Mouse (Mus musculus): ENCODE results near the gene Slc30a7. TPM values are rescaled to one million over a fixed set of nuclear protein-coding genes. Genes with fewer than 3 reads are reported as not detected.
A peak's percentile ranks its signal among the peaks of the same experiment; 100 is the strongest.
"Not testable (repeated sequence)": the region's sequence is repeated elsewhere in the genome, so short reads cannot be mapped to it uniquely, and the experiment has no call there.

Gene Slc30a7
- total and polyA plus RNA-seq, 3 experiments, result 5.4 to 13.6 (median 10.0) TPM

DNA sequence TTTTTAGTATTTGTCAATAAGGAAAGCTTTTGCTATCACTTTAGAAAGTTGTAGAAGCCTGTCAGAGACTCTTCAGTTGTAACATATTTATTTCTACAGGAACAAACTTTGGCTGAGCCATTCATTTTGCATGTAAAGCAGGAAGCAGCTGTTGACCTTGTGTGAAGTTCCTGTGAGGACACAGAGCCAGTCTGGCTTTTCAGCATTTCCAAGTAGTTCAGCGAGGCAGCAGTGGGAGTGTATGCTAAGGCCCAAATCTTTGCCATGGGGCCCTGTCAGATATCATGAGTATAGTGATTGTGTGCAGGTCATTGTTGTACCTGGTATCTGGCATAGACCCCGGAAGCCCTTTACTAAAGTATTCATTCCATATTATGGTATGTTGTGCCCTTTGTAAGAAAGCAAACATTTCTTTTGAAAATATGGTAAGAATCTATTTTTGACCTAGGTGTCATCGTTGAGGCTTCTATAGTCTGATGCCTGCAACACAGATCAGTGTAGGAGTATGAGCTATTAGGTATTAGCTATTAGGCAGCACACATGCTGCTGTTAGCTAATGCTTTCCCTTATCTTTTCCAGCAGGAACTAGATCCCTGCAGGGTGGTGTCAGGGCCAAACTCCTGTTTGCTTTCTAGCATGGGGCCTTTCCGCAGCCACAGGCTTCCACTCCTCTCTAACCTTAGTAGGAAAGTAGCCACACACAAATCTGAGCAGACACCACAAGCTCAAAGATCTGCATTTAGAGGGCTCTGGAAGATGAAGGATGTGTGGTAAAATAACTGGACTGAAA, 82.6 kb downstream of the Slc30a7 start:
- intact Hi-C loops (cut with DNase I), result no loop called here
- H3K79me2 ChIP-seq (replicated peaks; ENCODE audit: control insufficient read depth, insufficient read depth, low read length), result no peaks in the 10 kb centered on the region
- TF ChIP-seq CTCF (IDR thresholded peaks at IDR 0.05) (no peak), EP300 (IDR thresholded peaks at IDR 0.05; ENCODE audit: insufficient read depth, low read depth, low read length) (0 out of 2 replicates have a peak, but pooled peaks have one; percentile 51), POLR2A (IDR thresholded peaks at IDR 0.05; ENCODE audit: insufficient read depth, low read depth, low read length) (no peak)
- H3K27ac ChIP-seq, result peak overlapping the region; percentile 13
- peaks cover 4% of the 10 kb centered on the region for H3K4me1 ChIP-seq (ENCODE audit: control insufficient read depth, insufficient read depth, low read length)
- H3K9ac ChIP-seq (ENCODE audit: low read depth, low read length), result no peak overlapping the region
- H3K36me3 ChIP-seq (ENCODE audit: control insufficient read depth, insufficient read depth, low read length), result peaks cover 5% of the 10 kb centered on the region; the same call in 1 of the 2 replicates
- H3K27me3 ChIP-seq (ENCODE audit: control insufficient read depth, insufficient read depth, low read length), result no peaks in the 10 kb centered on the region
- WGBS, result 26% methylated on average over 4 of the region's 4 CpGs
- no peak overlapping the region for H3K4me3 ChIP-seq
- peak in 1 of 2 experiments; percentile 19 for DNase-seq

DNA sequence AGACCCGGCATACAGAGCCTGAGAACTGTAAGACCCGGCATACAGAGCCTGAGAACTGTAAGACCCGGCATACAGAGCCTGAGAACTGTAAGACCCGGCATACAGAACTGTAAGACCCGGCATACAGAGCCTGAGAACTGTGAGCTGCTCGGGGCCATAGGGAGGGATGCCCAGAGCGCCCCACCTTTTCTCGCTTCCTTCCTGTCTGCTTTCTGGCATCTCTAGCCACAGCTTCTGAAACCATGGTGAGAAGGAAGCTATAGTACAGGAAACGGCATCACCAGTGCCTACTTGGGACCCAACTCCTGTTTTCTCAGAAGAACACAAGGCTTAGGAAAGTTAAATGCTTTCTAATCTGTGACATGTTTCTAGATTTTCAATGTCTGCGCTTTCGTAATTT, 99.8 kb downstream of the Slc30a7 start:
- H3K9ac ChIP-seq (ENCODE audit: low read depth, low read length), result not testable (repeated sequence)
- WGBS, result 97% methylated on average over 10 of the region's 11 CpGs

DNA sequence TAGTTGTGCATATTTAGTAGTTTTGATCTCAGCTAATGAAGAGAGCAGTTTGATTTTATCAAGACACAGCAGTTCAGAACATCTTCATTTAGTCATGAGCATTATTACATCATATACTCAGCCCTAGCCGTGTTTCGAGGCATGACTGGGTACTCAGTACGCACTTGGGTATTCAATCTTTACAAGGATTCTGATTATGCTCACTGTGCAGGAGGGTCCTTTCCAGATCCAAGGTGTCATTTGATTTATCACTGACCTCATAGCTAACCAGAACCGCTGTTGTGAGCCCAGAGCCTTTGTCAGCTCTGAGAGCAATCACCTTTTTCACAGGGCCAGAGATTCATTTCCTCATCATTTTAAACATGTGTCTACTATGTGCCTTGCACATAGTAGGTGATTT, 101.6 kb downstream of the Slc30a7 start:
- no peaks in the 10 kb centered on the region for H3K27me3 ChIP-seq (ENCODE audit: control insufficient read depth, insufficient read depth, low read length)
- no peak overlapping the region for H3K9ac ChIP-seq (ENCODE audit: low read depth, low read length)
- H3K4me1 ChIP-seq (ENCODE audit: control insufficient read depth, insufficient read depth, low read length), result no peaks in the 10 kb centered on the region
- TF ChIP-seq POLR2A (IDR thresholded peaks at IDR 0.05; ENCODE audit: insufficient read depth, low read depth, low read length), result no peak
- no peak for TF ChIP-seq EP300 (IDR thresholded peaks at IDR 0.05; ENCODE audit: insufficient read depth, low read depth, low read length)
- TF ChIP-seq CTCF (IDR thresholded peaks at IDR 0.05), result no peak
- 98% methylated on average over 4 of the region's 4 CpGs for WGBS
- DNase-seq, result no peak
- no peaks in the 10 kb centered on the region for H3K36me3 ChIP-seq (ENCODE audit: control insufficient read depth, insufficient read depth, low read length)
- H3K27ac ChIP-seq, result no peak overlapping the region
- intact Hi-C loops (cut with DNase I), result no loop called here
- no peaks in the 10 kb centered on the region for H3K79me2 ChIP-seq (replicated peaks; ENCODE audit: control insufficient read depth, insufficient read depth, low read length)
- H3K4me3 ChIP-seq, result no peak overlapping the region

More for the DNA sequence above, 99.8 kb downstream of the Slc30a7 start:
- H3K36me3 ChIP-seq (ENCODE audit: control insufficient read depth, insufficient read depth, low read length); H3K4me1 ChIP-seq (ENCODE audit: control insufficient read depth, insufficient read depth, low read length); DNase-seq; H3K79me2 ChIP-seq (replicated peaks; ENCODE audit: control insufficient read depth, insufficient read depth, low read length); H3K27me3 ChIP-seq (ENCODE audit: control insufficient read depth, insufficient read depth, low read length); H3K27ac ChIP-seq; H3K4me3 ChIP-seq; intact Hi-C loops (cut with DNase I): not testable (repeated sequence)

DNA sequence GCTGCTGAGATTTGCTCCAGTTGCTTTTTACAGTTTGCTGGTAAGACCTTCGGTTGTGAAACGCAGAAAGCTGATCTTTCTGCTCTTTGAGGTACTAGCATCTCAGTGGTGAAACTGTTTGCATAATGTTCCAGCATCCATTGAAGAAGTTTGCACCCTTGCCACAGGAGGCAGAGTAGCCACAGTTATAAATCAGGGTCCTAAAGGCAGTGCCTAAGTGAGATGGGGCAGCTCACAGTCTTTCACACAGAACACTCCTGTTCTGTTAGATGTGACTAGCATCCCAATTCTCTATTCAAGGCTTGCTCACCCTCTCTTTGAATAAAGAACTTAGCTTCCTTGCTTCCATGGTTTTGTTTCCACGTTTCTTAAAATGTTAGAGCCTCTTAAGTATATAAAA, 102.1 kb downstream of the Slc30a7 start:
- Histone ChIP-seq H3K4me1 (ENCODE audit: control insufficient read depth, insufficient read depth, low read length) (no peaks in the 10 kb centered on the region), H3K27me3 (ENCODE audit: control insufficient read depth, insufficient read depth, low read length) (no peaks in the 10 kb centered on the region), H3K79me2 (replicated peaks; ENCODE audit: control insufficient read depth, insufficient read depth, low read length) (no peaks in the 10 kb centered on the region), H3K4me3 (no peak overlapping the region), H3K36me3 (ENCODE audit: control insufficient read depth, insufficient read depth, low read length) (no peaks in the 10 kb centered on the region), H3K9ac (ENCODE audit: low read depth, low read length) (no peak overlapping the region), H3K27ac (no peak overlapping the region)
- DNase-seq, result no peak
- TF ChIP-seq CTCF (IDR thresholded peaks at IDR 0.05) (no peak), EP300 (IDR thresholded peaks at IDR 0.05; ENCODE audit: insufficient read depth, low read depth, low read length) (no peak), POLR2A (IDR thresholded peaks at IDR 0.05; ENCODE audit: insufficient read depth, low read depth, low read length) (no peak)
- 97% methylated on average over 3 of the region's 3 CpGs for WGBS
- intact Hi-C loops (cut with DNase I), result no loop called here

DNA sequence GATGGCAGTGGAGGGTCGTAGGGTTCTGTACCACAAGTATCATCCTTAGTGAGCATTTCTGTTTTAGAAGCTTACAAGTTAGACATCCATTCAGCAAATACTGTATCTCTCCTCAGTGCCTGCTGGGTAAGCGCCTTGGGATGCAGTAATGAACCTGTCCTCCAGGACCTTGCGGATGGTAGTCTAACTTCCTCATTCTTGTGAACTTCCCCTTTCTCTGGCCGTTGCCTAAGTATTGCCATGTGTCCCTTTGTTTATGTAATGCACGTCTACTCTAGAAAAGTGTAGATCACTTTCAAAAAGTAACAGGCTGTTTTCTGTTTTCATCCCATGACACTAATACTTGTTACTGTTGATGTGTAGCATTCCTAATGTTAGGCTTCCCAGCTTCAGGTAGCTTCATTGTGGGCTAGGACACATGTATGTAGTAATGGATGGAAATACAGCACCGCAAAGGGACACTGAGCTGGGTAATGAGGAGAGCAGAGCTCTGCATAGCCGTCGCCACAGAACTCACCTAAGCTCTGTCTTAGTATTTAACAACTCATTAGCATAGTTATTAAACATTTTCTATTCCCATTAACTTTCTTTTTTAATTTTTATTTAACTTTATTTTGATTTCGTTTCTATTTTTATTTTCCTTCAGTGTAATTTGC, 104.8 kb downstream of the Slc30a7 start:
- Histone ChIP-seq H3K4me3 (no peak overlapping the region), H3K27ac (no peak overlapping the region), H3K4me1 (ENCODE audit: control insufficient read depth, insufficient read depth, low read length) (no peaks in the 10 kb centered on the region), H3K79me2 (replicated peaks; ENCODE audit: control insufficient read depth, insufficient read depth, low read length) (no peaks in the 10 kb centered on the region), H3K27me3 (ENCODE audit: control insufficient read depth, insufficient read depth, low read length) (no peaks in the 10 kb centered on the region), H3K9ac (ENCODE audit: low read depth, low read length) (no peak overlapping the region), H3K36me3 (ENCODE audit: control insufficient read depth, insufficient read depth, low read length) (no peaks in the 10 kb centered on the region)
- DNase-seq, result no peak
- WGBS, result 85% methylated on average over 9 of the region's 9 CpGs
- intact Hi-C loops (cut with DNase I), result no loop called here
- TF ChIP-seq EP300 (IDR thresholded peaks at IDR 0.05; ENCODE audit: insufficient read depth, low read depth, low read length) (no peak), CTCF (IDR thresholded peaks at IDR 0.05) (no peak), POLR2A (IDR thresholded peaks at IDR 0.05; ENCODE audit: insufficient read depth, low read depth, low read length) (no peak)

DNA sequence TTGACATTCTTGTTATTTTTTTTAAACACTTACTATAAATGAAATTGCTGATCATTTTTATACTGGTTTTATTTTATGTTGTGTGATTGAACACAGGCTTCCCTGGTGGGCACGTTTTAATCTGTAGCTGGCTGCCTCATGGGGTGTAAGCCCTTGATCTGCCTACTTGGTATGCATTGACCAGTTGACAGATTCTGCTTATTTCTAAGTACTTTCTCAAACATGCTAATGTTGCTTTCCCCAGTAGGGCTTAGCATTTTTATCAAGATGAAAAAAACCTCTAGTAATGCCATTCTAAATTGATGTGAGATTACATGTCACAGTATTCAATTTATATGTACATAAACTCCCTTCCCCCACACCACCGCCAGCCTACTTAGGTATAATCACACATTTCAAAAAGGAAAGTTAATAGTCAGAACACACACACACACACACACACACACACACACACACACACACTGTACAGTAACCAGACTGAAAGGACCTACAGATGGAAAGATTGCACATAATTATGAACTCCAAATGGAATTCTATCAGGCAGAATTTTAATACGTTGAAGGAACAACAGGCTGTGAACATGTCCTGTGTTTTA, 108.8 kb downstream of the Slc30a7 start:
- Histone ChIP-seq H3K9ac (ENCODE audit: low read depth, low read length) (no peak overlapping the region), H3K4me3 (no peak overlapping the region), H3K27ac (no peak overlapping the region), H3K36me3 (ENCODE audit: control insufficient read depth, insufficient read depth, low read length) (no peaks in the 10 kb centered on the region), H3K79me2 (replicated peaks; ENCODE audit: control insufficient read depth, insufficient read depth, low read length) (no peaks in the 10 kb centered on the region), H3K4me1 (ENCODE audit: control insufficient read depth, insufficient read depth, low read length) (no peaks in the 10 kb centered on the region), H3K27me3 (ENCODE audit: control insufficient read depth, insufficient read depth, low read length) (no peaks in the 10 kb centered on the region)
- 88% methylated on average over 3 of the region's 3 CpGs for WGBS
- no peak for DNase-seq
- TF ChIP-seq EP300 (IDR thresholded peaks at IDR 0.05; ENCODE audit: insufficient read depth, low read depth, low read length) (no peak), POLR2A (IDR thresholded peaks at IDR 0.05; ENCODE audit: insufficient read depth, low read depth, low read length) (no peak), CTCF (IDR thresholded peaks at IDR 0.05) (no peak)
- intact Hi-C loops (cut with DNase I), result no loop called here
